Mouse (Mus musculus) neural tube, embryonic 10.5 days (tissue): ENCODE measurements around the gene Tceal8.
"Not testable (repeated sequence)": the region's sequence is repeated elsewhere in the genome, so short reads cannot be mapped to it uniquely, and the experiment has no call there.

Experiments
- DNase-seq: peaks from one replicate; pipeline ENCODE4 v3.0.0-alpha.2; 2017; ENCODE audit warnings: low spot score; ENCODE audit errors: extremely low spot score

Tceal8 gene

DNA sequence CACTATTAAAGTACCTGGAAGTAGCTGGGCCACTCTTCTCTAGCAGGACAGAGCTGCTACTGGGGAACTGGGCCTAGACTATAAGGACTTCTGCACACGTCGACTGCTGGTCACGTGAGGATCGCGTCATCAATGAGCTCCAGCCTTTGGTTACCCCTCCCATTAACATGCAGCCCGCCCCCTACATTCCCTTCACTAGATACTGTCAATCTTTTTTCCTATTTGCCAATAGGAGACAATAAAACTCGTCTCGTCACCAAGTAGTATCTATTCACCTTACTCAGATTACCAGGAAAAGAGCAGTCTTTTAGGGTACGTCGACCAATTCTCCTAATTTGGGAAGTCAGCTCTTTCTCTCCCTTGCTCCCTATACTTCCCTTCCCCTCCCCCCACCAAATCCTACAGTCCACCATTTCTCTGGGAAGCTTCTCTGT, at the start of gene Tceal8:
Gene Tceal8 (minus strand): TSS at position 225 of the 434 bp plus-strand sequence.
- peak; percentile 66 for DNase-seq

DNA sequence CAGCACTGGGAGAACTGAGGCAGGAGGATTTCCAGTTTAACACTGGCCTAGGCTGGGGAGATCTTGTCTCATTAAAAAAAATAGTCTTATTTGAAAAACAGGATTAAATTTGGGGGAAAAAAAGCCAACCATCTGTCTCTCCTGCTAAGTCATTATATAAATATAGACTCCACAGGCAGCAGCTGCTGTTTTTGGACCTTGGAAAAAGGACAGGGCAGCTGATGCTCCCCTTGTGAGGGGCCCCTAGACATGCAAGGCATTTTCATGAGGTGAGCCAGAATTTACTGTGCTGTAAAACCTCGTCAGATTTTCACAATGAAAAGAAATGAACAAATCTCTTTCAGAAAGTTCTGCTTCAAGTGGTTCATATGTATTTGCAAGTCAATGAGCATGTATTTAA, 44.2 kb upstream of the Tceal8 start:
- no peak for DNase-seq

DNA sequence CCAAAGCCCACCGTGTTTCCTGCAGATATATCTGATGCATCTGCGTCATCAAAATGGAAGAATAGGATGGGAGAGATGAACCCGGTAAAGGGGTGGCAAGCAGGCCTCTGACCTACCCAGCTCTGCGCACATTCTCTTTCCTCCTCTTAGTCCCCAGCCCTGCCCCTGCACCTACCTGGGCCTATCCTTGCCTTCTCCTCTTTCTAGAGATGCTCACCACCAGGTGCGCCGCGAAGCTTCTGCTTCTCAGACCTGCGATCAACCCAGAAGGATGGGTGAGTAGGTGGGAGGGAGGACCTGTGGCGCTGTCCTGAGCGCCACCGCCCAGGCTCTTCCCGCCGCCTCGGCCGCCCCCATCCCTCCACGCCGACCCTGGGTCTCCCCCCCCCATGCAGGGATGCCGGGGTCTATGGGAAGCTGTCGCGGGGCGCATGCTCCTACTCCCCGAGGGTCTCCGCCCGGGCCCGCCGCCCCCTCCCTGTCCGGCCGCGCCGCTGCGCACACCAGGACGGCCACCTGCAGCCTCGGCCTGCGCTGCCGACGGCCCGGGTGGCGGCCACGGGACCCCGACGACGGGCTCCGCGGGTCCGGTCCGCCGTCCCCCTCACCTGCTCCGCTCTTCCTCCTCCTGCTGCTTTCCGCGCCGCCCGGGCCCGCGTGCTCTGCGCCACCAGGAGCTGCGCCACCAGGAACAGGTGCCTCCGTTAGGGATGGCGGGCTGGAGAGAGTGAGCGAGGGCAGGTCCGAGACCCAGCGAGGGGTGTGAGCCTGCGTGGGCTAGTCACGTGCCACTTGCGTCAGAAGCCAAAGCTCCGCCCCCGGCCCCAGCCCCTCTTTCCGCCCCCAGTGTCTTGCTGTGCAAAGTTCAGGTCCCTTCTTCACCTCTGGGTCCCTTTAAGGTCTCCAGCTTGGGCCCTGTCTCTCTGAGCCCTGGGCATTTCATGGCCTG, 42.9 kb upstream of the Tceal8 start, which contains the start of the genes Tceal7 and Bex1:
Gene Tceal7 (plus strand): TSS at position 51 of the 949 bp plus-strand sequence.
Gene Bex1 (minus strand): TSS at position 785 of the 949 bp plus-strand sequence.
- not testable (repeated sequence) for DNase-seq

DNA sequence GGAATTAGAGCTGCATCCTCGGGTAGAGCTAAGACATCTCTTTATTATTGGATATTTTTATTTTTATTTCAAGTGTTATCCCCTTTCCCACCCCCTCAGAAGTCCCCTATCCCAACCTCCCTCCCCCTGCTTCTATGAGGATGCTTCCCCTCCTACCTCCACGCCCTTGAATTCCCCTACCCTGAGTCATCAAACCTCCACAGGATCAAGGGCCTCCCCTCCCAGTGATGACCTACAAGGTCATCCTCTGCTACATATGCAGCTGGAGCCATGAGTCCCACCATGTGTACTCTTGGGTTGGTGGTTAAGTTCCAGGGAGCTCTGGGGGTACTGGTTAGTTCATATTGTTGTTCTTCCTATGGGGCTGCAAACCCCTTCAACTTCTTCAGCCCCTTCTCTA, 41.3 kb upstream of the Tceal8 start:
- no peak for DNase-seq

DNA sequence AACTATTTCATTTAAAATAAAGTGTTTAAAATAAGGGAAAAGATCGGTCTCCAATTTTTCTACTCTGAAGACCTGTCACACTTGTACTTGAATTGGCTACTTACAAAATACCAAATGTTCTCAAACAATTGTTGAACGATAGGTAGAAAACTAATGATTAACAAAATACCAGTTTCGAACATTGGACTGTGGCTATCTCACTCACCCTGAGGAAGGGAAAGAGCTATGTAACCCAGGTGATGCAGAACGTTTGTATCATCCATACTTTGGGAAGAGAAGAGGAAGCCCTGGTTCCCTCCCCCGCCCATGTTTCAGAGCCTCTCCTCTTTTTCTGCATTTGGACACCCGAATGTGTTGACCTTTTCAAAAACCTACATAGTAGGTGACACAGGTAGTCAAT, 32.3 kb upstream of the Tceal8 start:
- no peak for DNase-seq

DNA sequence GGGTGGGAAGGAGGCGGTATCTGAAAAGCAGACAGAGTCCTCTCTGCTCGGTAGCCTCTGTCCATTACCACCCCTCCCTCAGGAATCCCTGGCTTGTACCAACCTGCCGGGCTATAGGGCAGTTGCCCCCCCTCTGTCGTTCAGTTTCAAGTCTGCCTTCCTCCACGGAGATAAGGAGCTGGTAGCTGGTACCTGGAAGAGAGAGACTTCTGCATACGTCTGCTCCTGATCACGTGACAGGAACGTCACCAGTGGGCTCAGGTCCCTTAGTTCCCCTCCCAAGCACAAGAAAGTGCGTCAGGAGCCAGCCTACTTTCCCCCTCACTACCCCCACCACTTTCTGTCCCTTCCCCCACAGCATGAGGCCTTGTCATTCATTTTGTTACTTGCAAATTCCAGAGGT, 31.5 kb upstream of the Tceal8 start, which contains the start of gene Tceal5:
Gene Tceal5 (minus strand): TSS at position 213 of the 403 bp plus-strand sequence.
- peak; percentile 29 for DNase-seq

DNA sequence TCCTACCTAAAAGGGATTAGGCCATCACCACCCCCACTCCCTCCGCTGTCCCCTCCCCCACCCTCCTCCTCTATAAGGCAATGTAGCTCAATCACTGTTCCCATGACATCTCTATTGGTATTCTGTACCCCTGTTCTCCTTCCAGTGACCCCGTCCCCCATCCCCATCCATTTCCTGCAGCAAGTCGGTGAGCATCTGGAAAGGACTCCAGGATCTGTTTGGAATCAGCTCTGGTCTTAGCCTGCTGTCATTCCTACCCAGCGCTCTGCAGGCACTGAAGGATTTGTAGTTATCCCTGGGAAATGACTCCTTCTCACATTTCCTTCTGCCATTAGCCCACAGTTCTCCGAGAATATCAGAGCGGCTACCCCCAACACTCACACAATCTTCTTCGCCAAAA, 31.1 kb upstream of the Tceal8 start:
- DNase-seq, result no peak

DNA sequence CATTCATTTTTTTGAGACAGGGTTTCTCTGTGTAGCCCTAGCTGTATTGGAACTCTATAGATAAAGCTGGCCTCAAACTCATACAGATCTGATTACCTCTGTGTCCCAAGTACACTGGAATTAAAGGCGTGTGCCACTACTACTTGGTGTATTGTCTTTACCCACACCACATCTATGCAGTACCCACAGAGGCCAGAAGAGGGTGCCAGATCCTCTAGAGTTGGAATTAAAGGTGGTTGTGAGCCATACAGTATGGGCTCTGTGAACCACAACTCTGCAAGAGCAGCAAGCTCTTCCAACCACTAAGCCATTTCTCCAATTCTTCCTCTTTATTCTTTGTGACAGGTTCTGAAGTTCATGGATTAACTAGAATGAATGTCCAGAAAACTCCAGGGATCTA, 24.7 kb upstream of the Tceal8 start:
- peak; percentile 26 for DNase-seq

DNA sequence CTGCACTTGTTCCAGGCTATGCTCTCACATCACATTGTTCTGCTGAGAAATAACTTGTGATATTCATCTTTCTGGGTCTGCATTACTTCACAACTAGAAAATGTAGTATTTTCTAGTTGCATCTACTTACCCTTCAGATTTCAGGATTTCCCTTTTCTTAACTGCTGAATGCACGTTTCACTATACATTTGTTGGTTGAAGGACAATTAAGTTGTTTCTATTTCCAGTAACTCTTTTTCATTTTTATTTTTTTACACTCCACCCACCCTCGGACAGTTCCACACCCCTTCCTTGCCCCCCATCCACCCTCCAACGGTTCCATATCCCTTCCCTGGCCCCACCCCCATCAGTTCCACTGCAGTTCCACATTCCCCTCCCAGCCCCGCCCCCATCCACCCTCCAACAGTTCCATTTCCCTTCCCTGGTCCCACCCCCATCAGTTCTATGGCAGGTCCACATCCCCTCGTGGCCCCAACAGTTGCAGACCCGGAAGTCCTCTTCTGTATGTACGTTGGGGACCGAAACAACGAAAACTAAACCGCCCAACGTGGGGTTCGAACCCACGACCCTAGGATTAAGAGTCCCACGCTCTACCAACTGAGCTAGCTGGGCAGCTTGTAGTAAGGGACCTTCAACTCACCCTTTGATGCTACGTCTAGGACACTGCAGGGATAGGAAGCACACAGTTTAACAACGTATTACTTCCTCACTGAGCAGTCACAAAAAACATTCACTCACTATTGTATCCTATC, 23.2 kb upstream of the Tceal8 start:
- no peak for DNase-seq

DNA sequence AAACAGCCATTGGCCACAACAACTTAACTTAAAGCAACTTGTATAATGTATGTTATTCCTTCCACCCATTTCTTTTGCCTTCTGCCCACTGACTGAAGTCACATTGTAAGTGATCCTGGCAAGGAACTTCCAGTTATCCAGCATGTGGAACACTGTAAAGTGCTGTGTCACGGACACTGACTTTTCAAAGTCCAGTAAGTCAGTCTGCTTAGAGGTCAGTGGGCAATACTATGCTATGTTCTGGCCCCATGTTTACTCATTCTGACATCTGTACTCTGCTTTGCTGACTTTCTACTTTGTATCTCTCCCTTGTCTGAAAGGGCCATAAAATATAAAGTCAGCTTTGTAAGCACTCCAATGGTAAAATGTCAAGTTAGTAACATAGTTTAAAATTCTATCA, 11.0 kb upstream of the Tceal8 start:
- no peak for DNase-seq

DNA sequence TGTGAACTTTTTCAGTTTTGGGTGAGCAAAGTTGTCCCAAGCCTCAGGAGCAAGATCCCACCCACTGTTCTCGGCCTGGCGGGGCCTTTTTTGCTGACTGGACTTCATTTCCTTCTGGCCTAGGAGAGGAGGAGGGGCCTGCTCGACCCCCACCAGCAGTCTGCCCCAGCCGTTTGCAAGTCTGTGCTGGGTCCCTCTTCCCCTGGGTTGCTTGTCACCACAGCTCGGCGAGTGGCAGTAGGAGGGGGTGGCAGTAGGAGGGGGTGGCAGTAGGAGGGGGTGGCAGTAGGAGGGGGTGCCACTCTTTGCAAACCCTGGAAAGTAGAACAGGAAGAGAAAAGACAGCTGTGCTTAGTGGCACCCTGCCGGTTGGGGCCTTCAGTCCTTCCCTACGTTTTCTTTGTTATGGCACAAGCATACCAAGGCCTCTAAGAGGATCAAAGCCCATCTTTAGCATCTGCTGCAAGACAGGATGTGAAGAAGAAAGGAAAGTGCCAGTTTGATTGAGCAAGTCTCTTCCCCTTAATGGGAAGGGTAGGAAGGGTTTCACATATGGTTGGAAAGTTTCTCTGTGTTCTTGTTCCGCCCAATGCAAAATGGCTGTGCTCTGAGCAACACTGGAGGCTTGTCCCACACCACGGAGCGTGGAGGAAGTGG, 8.9 kb upstream of the Tceal8 start:
- peak; percentile 16 for DNase-seq

DNA sequence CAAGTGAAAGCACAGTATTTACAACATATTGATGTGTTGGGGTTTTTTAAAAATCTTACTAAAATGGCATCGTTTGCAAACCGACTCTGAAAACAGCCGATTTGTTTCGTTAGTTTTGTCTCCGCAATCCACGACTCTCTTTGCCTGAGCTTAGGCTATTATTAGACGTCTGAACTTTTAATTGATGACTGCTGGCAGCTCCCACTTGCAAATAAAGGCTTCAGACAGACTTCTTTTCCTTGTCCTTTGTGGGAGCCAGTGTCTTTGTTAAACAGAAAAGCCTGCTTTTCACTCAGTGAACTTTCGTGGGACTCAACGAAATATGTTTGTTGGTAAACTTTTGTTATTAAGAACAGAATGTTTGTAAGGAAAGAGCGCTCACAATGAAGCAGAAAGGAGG, 644 bp upstream of the Tceal8 start:
- peak; percentile 15 for DNase-seq

DNA sequence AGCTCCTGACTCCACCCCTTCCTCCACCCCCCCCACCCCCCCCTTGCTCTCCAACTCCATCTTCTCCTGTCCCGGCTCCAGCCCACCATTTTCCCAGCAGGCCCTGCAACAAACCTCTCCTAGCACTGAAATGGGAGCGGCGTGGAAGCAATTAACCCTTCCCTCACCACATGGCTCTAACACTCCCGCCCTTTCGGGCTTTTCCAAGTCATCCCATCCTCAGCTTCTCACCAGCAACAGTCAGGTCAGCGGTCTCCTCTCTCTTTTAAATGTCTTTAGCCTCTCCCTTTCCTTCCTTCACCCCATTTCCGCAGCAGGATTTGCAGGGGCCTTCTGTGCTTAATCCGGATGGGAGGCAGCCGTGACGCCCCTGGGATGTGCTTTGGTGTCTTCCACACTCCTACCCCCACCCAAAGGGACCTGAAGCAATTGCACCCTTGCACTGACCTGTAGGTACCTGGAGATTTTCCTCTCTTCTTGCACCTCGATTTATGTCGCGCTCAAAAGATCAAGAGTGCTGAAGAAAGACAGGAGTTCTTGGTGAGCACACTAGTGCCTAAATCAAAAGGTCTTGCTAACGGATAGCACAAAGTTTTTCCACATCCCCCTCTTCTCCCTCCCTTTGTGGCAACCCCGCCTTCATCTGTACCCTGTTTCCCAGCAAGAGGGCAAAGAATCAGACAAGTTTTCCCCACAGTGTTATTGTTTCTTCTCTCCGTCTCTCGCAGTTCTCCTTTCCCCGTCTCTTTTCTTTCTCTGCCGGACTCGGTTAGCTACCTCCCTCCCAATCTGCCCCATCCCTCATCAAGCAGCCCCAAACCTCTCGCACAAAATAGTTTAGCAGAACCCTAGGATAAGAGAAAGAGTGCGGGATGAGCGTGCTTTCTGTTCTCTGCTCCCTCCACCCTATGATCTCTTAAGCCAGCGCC, 689 bp downstream of the Tceal8 start:
- DNase-seq, result peak; percentile 63

DNA sequence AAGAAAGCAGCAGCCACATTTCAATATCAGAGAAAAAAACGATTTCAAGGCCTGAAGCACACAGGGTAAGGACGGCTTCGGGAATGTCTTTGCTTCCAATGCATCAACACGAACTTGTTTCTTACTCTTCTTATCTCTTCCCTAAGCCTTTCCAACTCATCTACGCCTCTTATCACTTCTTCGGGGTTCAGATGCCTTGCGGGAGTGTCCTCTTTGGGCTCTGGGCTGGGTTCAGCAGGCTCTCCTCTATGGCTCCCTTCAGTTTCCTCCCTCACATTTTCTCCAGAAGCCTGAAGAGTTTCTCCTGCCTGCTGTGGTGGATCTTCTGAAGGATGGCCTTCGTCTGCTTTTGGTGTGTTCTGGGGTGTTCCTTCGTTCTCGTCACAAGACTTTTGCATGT, 1.5 kb downstream of the Tceal8 start:
- peak; percentile 15 for DNase-seq

DNA sequence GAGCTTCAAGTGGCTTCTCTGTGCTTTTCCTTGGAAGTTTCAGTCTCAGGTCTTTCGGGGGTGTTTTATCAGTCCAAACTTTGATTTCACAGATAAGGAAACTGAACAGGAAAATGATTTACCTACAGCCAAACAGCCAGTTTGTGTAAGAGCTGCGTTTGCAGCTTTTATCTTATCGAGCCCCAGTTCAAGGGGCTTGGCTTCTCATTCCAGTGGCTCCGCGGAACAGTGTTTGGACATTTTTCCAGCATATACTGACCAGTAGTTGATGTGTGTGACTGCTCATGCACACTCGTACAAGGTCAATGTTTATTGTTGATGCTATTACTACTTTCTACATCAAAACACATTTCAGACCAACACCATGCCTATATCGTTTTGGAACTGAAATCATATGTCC, 27.9 kb downstream of the Tceal8 start:
- DNase-seq, result no peak

DNA sequence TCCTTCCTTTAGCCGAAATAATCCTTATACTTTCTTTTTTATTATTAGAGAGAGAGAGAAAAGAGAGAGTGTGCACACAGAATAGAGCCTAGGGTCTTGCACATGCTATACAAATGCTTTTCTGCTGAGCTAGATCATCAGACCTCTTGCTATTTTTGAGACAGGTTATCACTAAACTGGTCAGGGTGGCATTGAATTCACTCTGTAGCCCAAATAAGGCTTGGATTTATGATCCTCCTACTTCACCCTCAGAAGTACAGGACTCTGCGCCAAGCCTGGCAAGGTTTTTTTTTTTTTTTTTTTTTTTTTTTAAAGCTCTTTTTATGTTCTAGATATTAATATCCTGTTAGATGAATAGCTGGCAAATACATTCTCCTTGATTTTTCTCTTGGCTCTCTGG, 28.4 kb downstream of the Tceal8 start:
- no peak for DNase-seq

DNA sequence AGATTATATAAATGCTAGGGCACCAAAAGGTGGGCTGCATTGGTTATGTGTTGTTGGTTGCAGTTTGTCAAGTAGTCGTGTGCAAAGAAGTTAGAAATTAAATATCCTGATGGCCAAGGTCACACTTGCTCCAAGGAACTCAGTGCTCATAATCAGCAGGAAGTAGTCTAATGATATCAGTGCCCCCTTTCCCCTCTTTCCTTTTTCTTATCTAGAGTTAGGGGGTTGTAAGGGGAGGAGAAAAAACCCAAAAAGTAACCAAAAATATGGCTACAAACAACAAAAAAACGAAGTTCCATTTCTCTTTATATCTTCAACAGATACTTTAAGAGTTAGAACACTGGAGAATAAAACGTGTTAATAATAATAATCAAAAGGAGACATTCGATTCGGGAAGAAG, 30.8 kb downstream of the Tceal8 start:
- no peak for DNase-seq

DNA sequence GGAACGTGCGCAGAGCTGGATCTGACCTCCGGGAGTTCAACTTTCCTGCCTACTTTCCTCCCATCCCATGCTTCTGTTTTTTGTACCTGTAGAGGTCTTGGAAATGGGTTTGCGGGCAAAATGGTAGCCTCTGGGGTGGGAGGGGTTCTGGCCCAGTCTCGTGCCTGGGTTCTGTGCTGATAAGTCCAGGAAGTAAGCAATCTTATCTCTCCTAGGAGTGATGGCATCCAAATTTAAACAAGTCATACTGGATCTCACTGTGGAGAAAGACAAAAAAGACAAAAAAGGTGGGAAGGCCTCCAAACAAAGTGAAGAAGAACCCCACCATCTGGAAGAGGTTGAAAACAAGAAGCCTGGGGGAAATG, 32.5 kb downstream of the Tceal8 start:
- not testable (repeated sequence) for DNase-seq

DNA sequence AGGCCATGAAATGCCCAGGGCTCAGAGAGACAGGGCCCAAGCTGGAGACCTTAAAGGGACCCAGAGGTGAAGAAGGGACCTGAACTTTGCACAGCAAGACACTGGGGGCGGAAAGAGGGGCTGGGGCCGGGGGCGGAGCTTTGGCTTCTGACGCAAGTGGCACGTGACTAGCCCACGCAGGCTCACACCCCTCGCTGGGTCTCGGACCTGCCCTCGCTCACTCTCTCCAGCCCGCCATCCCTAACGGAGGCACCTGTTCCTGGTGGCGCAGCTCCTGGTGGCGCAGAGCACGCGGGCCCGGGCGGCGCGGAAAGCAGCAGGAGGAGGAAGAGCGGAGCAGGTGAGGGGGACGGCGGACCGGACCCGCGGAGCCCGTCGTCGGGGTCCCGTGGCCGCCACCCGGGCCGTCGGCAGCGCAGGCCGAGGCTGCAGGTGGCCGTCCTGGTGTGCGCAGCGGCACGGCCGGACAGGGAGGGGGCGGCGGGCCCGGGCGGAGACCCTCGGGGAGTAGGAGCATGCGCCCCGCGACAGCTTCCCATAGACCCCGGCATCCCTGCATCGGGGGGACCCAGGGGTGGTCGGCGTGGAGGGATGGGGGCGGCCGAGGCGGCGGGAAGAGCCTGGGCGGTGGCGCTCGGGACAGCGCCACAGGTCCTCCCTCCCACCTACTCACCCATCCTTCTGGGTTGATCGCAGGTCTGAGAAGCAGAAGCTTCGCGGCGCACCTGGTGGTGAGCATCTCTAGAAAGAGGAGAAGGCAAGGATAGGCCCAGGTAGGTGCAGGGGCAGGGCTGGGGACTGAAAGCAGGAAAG, 33.1 kb downstream of the Tceal8 start, which contains the start of gene Bex4:
Gene Bex4 (plus strand): TSS at position 170 of the 813 bp plus-strand sequence.
- DNase-seq, result peak; percentile 12

DNA sequence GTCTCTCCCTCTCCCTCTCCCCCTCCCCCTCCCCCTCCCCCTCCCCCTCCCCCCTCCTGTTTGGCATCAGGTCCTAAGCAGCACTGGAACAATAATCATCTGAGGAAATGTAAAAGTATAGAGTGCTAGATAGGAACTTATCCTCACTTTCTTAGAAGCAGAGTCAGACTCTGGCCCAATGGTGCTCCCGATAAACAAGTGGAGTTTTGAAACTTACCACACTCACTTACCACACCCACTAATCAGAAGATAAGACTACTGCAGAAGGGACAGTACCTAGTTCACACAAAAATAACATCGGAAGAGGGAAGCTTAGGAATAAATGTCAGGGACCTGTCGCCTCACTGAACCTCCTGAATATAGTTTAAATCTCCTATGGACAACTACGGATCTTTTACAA, 36.6 kb downstream of the Tceal8 start:
- no peak for DNase-seq
